Mouse (Mus musculus): ENCODE results near the gene Tmed2.

DNA sequence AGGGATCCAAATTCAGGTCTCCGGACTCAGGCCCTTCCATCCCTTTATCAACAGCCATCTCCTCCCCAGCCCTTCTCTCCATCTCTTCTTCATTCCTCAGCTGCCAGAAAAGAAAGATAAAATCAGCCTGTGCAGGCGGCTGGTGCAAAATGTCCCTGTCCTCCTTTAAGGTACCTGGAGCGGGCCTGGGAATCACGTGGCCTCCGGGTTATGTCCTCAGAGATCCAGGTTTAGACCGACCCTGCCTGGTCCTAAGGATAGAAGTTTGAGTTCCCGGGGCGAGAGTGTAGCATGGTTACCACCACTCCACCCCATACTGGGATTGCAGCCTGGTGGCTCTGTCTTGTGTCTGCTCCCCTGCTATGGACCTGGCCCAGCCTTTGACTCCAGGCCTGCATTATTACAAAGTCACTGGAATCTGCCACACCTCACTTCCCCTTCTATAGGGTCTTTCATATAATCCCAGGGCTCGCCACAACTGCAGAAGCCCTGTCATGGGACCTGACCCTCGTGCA, 29.9 kb upstream of the Tmed2 start:
- no peak for TF ChIP-seq GATA1 (IDR thresholded peaks at IDR 0.05; ENCODE audit: low read length)
- no peak for TF ChIP-seq TAL1 (IDR thresholded peaks at IDR 0.05; ENCODE audit: low read length)
